Mouse (Mus musculus): ENCODE measurements around the gene Olfr314. TPM values are rescaled to one million over a fixed set of nuclear protein-coding genes. Genes with fewer than 3 reads are reported as not detected.
"Not testable (repeated sequence)": the region's sequence is repeated elsewhere in the genome, so short reads cannot be mapped to it uniquely, and the experiment has no call there.

Olfr314 gene
- polyA plus RNA-seq, 1 experiment from 2014 or later, result 0.10 TPM

- 79% methylated on average over 2 of the region's 2 CpGs for WGBS
- peaks cover 4% of the 10 kb centered on the region; the same call in 1 of the 2 replicates for H3K27me3 ChIP-seq (replicated peaks)
These were observed 13.1 kb downstream of the Olfr314 start for GRCm38 (mm10) chr11:58795856-58796255.

GRCm38 (mm10) chr11:58796850-58797249, 14.1 kb downstream of the Olfr314 start:
- no peaks in the 10 kb centered on the region for H3K36me3 ChIP-seq
- 0 out of 2 replicates have a peak, but pooled peaks cover 4% of the 10 kb centered on the region for H3K4me1 ChIP-seq (replicated peaks)
- no peaks in the 10 kb centered on the region for H3K9me3 ChIP-seq (replicated peaks)
- H3K4me2 ChIP-seq, result no peak overlapping the region
- H3K4me3 ChIP-seq, result no peak overlapping the region
- no peak overlapping the region for H3K9ac ChIP-seq
- no peak overlapping the region for H3K27ac ChIP-seq (ENCODE audit: poor library complexity, severe bottlenecking)
- peaks cover 4% of the 10 kb centered on the region; the same call in 1 of the 2 replicates for H3K27me3 ChIP-seq (replicated peaks)
- ATAC-seq (ENCODE audit: insufficient number of reproducible peaks, low FRiP score), result no peak
- 66% methylated on average over 7 of the region's 7 CpGs for WGBS

More at GRCm38 (mm10) chr11:58795856-58796255, 13.1 kb downstream of the Olfr314 start:
- Histone ChIP-seq H3K4me1 (replicated peaks) (no peaks in the 10 kb centered on the region), H3K9me3 (replicated peaks) (no peaks in the 10 kb centered on the region), H3K4me2 (no peak overlapping the region), H3K4me3 (no peak overlapping the region), H3K9ac (no peak overlapping the region), H3K27ac (ENCODE audit: poor library complexity, severe bottlenecking) (no peak overlapping the region), H3K36me3 (no peaks in the 10 kb centered on the region)
- ATAC-seq (ENCODE audit: insufficient number of reproducible peaks, low FRiP score), result no peak

- WGBS, result 72% methylated on average over 5 of the region's 5 CpGs
- H3K4me2 ChIP-seq, result no peak overlapping the region
These were observed 17.0 kb downstream of the Olfr314 start for GRCm38 (mm10) chr11:58799747-58800146.

GRCm38 (mm10) chr11:58801558-58802228, 18.9 kb downstream of the Olfr314 start, which contains the start of gene Fam183b:
Gene Fam183b, minus strand, starts transcription at chr11:58801960.
- Histone ChIP-seq H3K27ac (ENCODE audit: poor library complexity, severe bottlenecking) (no peak within 1 kb of the TSS), H3K4me1 (replicated peaks) (0 out of 2 replicates have a peak, but pooled peaks cover 10% of the 10 kb centered on the region), H3K9me3 (replicated peaks) (no peaks in the 10 kb centered on the region), H3K4me2 (peak within 1 kb of the TSS; percentile 40; the same call in 1 of the 2 replicates), H3K9ac (no peak within 1 kb of the TSS), H3K27me3 (replicated peaks) (peaks cover 4% of the 10 kb centered on the region; the same call in 1 of the 2 replicates), H3K4me3 (no peak within 1 kb of the TSS), H3K36me3 (no peaks in the 10 kb centered on the region)
- ATAC-seq (ENCODE audit: insufficient number of reproducible peaks, low FRiP score), result peak; percentile 42; the same call in 1 of the 2 replicates
- WGBS, result 41% methylated on average over 14 of the region's 14 CpGs

More at GRCm38 (mm10) chr11:58799747-58800146, 17.0 kb downstream of the Olfr314 start:
- Histone ChIP-seq H3K4me1 (replicated peaks) (0 out of 2 replicates have a peak, but pooled peaks cover 10% of the 10 kb centered on the region), H3K27ac (ENCODE audit: poor library complexity, severe bottlenecking) (no peak overlapping the region), H3K27me3 (replicated peaks) (peaks cover 4% of the 10 kb centered on the region; the same call in 1 of the 2 replicates), H3K9ac (no peak overlapping the region), H3K9me3 (replicated peaks) (no peaks in the 10 kb centered on the region), H3K4me3 (no peak overlapping the region), H3K36me3 (no peaks in the 10 kb centered on the region)
- ATAC-seq (ENCODE audit: insufficient number of reproducible peaks, low FRiP score), result no peak

- no peak overlapping the region for H3K4me3 ChIP-seq
- no peak overlapping the region for H3K9ac ChIP-seq
- 67% methylated on average over 4 of the region's 4 CpGs for WGBS
- 0 out of 2 replicates have a peak, but pooled peaks cover 10% of the 10 kb centered on the region for H3K4me1 ChIP-seq (replicated peaks)
- peaks cover 3% of the 10 kb centered on the region; the same call in 1 of the 2 replicates for H3K27me3 ChIP-seq (replicated peaks)
- H3K9me3 ChIP-seq (replicated peaks), result no peaks in the 10 kb centered on the region
- H3K36me3 ChIP-seq, result no peaks in the 10 kb centered on the region
- H3K27ac ChIP-seq (ENCODE audit: poor library complexity, severe bottlenecking), result no peak overlapping the region
- ATAC-seq (ENCODE audit: insufficient number of reproducible peaks, low FRiP score), result no peak
- no peak overlapping the region for H3K4me2 ChIP-seq
These were observed 21.1 kb downstream of the Olfr314 start for GRCm38 (mm10) chr11:58803871-58804270.

GRCm38 (mm10) chr11:58804393-58804792, 21.6 kb downstream of the Olfr314 start:
- no peak overlapping the region for H3K4me2 ChIP-seq
- no peaks in the 10 kb centered on the region for H3K36me3 ChIP-seq
- WGBS, result 57% methylated on average over 2 of the region's 2 CpGs
- H3K4me1 ChIP-seq (replicated peaks), result 0 out of 2 replicates have a peak, but pooled peaks cover 10% of the 10 kb centered on the region
- H3K4me3 ChIP-seq, result no peak overlapping the region
- H3K9ac ChIP-seq, result no peak overlapping the region
- no peaks in the 10 kb centered on the region for H3K9me3 ChIP-seq (replicated peaks)
- no peak for ATAC-seq (ENCODE audit: insufficient number of reproducible peaks, low FRiP score)
- no peak overlapping the region for H3K27ac ChIP-seq (ENCODE audit: poor library complexity, severe bottlenecking)
- no peaks in the 10 kb centered on the region for H3K27me3 ChIP-seq (replicated peaks)

GRCm38 (mm10) chr11:58812001-58812400, 29.2 kb downstream of the Olfr314 start:
- no peaks in the 10 kb centered on the region for H3K36me3 ChIP-seq
- no peak overlapping the region for H3K4me2 ChIP-seq
- no peaks in the 10 kb centered on the region for H3K27me3 ChIP-seq (replicated peaks)
- H3K4me1 ChIP-seq (replicated peaks), result no peaks in the 10 kb centered on the region
- no peak overlapping the region for H3K9ac ChIP-seq
- no peak overlapping the region for H3K27ac ChIP-seq (ENCODE audit: poor library complexity, severe bottlenecking)
- no peak overlapping the region for H3K4me3 ChIP-seq
- no peak for ATAC-seq (ENCODE audit: insufficient number of reproducible peaks, low FRiP score)
- H3K9me3 ChIP-seq (replicated peaks), result no peaks in the 10 kb centered on the region
- 5% methylated on average over 1 of the region's 1 CpGs for WGBS

- H3K36me3 ChIP-seq; H3K9me3 ChIP-seq (replicated peaks); H3K9ac ChIP-seq; H3K27me3 ChIP-seq (replicated peaks); H3K4me1 ChIP-seq (replicated peaks); H3K4me3 ChIP-seq; H3K27ac ChIP-seq (ENCODE audit: poor library complexity, severe bottlenecking); H3K4me2 ChIP-seq; ATAC-seq (ENCODE audit: insufficient number of reproducible peaks, low FRiP score): not testable (repeated sequence)
- 66% methylated on average over 1 of the region's 1 CpGs for WGBS
These were observed 31.9 kb downstream of the Olfr314 start, which contains the start of gene Olfr313 for GRCm38 (mm10) chr11:58814700-58815099. Gene Olfr313, plus strand, starts transcription at chr11:58815000.

GRCm38 (mm10) chr11:58815676-58816075, 32.9 kb downstream of the Olfr314 start:
- H3K4me2 ChIP-seq, result no peak overlapping the region
- H3K9ac ChIP-seq, result no peak overlapping the region
- no peaks in the 10 kb centered on the region for H3K9me3 ChIP-seq (replicated peaks)
- no peak for ATAC-seq (ENCODE audit: insufficient number of reproducible peaks, low FRiP score)
- H3K36me3 ChIP-seq, result no peaks in the 10 kb centered on the region
- H3K4me1 ChIP-seq (replicated peaks), result no peaks in the 10 kb centered on the region
- 80% methylated on average over 1 of the region's 1 CpGs for WGBS
- H3K4me3 ChIP-seq, result no peak overlapping the region
- no peaks in the 10 kb centered on the region for H3K27me3 ChIP-seq (replicated peaks)
- no peak overlapping the region for H3K27ac ChIP-seq (ENCODE audit: poor library complexity, severe bottlenecking)

- not testable (repeated sequence) for H3K4me1 ChIP-seq (replicated peaks); H3K9ac ChIP-seq; H3K36me3 ChIP-seq; H3K4me3 ChIP-seq; H3K27ac ChIP-seq (ENCODE audit: poor library complexity, severe bottlenecking); H3K27me3 ChIP-seq (replicated peaks); H3K4me2 ChIP-seq; ATAC-seq (ENCODE audit: insufficient number of reproducible peaks, low FRiP score); H3K9me3 ChIP-seq (replicated peaks)
These were observed 46.2 kb downstream of the Olfr314 start, which contains the start of gene Olfr312 for GRCm38 (mm10) chr11:58828937-58829336. Gene Olfr312, plus strand, starts transcription at chr11:58829237.

GRCm38 (mm10) chr11:58829764-58830163, 47.0 kb downstream of the Olfr314 start:
- Histone ChIP-seq H3K9me3 (replicated peaks) (no peaks in the 10 kb centered on the region), H3K27me3 (replicated peaks) (no peaks in the 10 kb centered on the region), H3K27ac (ENCODE audit: poor library complexity, severe bottlenecking) (no peak overlapping the region), H3K4me2 (no peak overlapping the region), H3K9ac (no peak overlapping the region), H3K4me1 (replicated peaks) (no peaks in the 10 kb centered on the region), H3K36me3 (no peaks in the 10 kb centered on the region), H3K4me3 (no peak overlapping the region)
- ATAC-seq (ENCODE audit: insufficient number of reproducible peaks, low FRiP score), result no peak
- 70% methylated on average over 3 of the region's 3 CpGs for WGBS

Measured in heart, embryonic 12.5 days (tissue).